Mouse (Mus musculus) embryonic facial prominence, embryonic 11.5 days (tissue): ENCODE measurements around the gene Ceacam20. TPM values are rescaled to one million over a fixed set of nuclear protein-coding genes. Genes with fewer than 3 reads are reported as not detected.

Experiments
- ATAC-seq: fragments of 200-750 bp; cut with Nextera tagmentation; replicated peaks from 2 replicates; pipeline ENCODE4 v1.8.0; 2017; ENCODE audit warnings: low read depth; ENCODE audit not compliant: insufficient number of reproducible peaks, low FRiP score, low TSS enrichment
- DNase-seq: peaks from one replicate; pipeline ENCODE4 v3.0.0-alpha.2; 2015; ENCODE audit warnings: low spot score
- H3K27ac ChIP-seq: fragments of 300-500 bp; sonication (generic); replicated peaks from 2 replicates; pipeline ENCODE4 v1.5.1; 2014; ENCODE audit warnings: mild to moderate bottlenecking, low read depth, low read length, control low read depth
- H3K27me3 ChIP-seq: fragments of 300-500 bp; sonication (generic); 2 replicates; pipeline ENCODE4 v1.6.1; 2014; ENCODE audit warnings: mild to moderate bottlenecking, low read length, moderate library complexity, mixed read lengths; ENCODE audit not compliant: control insufficient read depth, insufficient read depth
- H3K36me3 ChIP-seq: fragments of 300-500 bp; sonication (generic); replicated peaks from 2 replicates; pipeline ENCODE4 v1.6.1; 2014; ENCODE audit warnings: low read depth, mild to moderate bottlenecking, low read length, moderate library complexity, mixed read lengths; ENCODE audit not compliant: control insufficient read depth, insufficient read depth
- H3K4me1 ChIP-seq: fragments of 300-500 bp; sonication (generic); 2 replicates; pipeline ENCODE4 v1.6.1; 2014; ENCODE audit warnings: low read length, mixed read lengths; ENCODE audit not compliant: control insufficient read depth, insufficient read depth
- H3K4me2 ChIP-seq: fragments of 300-500 bp; sonication (generic); 2 replicates; pipeline ENCODE4 v1.6.1; 2014; ENCODE audit warnings: low read depth, mild to moderate bottlenecking, control low read depth, low read length, moderate library complexity
- H3K4me3 ChIP-seq: fragments of 300-500 bp; sonication (generic); 2 replicates; pipeline ENCODE4 v1.5.1; 2014; ENCODE audit warnings: low read depth, low read length, control low read depth
- H3K9ac ChIP-seq: fragments of 300-500 bp; sonication (generic); replicated peaks from 2 replicates; pipeline ENCODE4 v1.6.1; 2014; ENCODE audit warnings: mild to moderate bottlenecking, control low read depth, low read length
- H3K9me3 ChIP-seq: fragments of 300-500 bp; sonication (generic); replicated peaks from 2 replicates; pipeline ENCODE4 v1.6.1; 2016; ENCODE audit warnings: mild to moderate bottlenecking, low read length, inconsistent platforms, mixed read lengths; ENCODE audit not compliant: control insufficient read depth
- WGBS: fragments of 180-500 bp; shearing (Covaris S2); extraction: QIAGEN DNeasy Blood & Tissue Kit; methylation state at CpG from one replicate; pipeline ENCODE4 v1.1.7; 2014; 5-methylcytosine and 5-hydroxymethylcytosine counted together
- polyA plus RNA-seq: library from polyadenylated mRNA; unstranded; fragments of >200 nt; fragmentation: Nextera tagmentation; extraction: Ambion mirVana; gene quantifications from 2 replicates; pipeline ENCODE4 v1.2.1, GENCODE M21; 2014

Ceacam20 gene
- polyA plus RNA-seq, 1 experiment from 2014 or later: not detected

DNA sequence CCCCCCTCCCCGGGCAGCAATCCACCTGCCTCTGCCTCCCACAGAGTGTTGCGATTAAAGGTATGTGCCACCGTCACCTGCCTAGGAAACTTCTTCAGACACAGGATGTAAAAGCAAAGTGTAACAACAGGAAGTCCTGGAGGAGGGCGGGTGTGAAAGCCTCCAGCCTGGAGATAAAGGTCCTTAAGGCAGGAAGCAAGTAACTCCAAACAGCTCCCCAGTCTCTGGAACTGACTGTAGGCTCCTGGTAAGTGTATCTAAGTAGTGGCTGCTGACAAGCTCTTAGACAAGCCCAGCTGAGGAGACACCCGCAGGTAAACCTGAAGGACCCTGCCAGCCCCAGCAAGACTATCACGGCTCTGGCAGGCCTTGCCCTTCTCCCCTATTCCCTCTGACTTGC is 25.0 kb upstream of the Ceacam20 start:
- no peaks in the 10 kb centered on the region for H3K4me1 ChIP-seq
- DNase-seq: no peak
- no peaks in the 10 kb centered on the region for H3K27me3 ChIP-seq
- no peak for ATAC-seq
- H3K9me3 ChIP-seq: no peaks in the 10 kb centered on the region
- H3K4me3 ChIP-seq: no peak overlapping the region
- no peak overlapping the region for H3K27ac ChIP-seq
- H3K9ac ChIP-seq: no peak overlapping the region
- H3K36me3 ChIP-seq: no peaks in the 10 kb centered on the region
- H3K4me2 ChIP-seq: no peak overlapping the region
- 45% methylated on average over 5 of the region's 6 CpGs for WGBS

DNA sequence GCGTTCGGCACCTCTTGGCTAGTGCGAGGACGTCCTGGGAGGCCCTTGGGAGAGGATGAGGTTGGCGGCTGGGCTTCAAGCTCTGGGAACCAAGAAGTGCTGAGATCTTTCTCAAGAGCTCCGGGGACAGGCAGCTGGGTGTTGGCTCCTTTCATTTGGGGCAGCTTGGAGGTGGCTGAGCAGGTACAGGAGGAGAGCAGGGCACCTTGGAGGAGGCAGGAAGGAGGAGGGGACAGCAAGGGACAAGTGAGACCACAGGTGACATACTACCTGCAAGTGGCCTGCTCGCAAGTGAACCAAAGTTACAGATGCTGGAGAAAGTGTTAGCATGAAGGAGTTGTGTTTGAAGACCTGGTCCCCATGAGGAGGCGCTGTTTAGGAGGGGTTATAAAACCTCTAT is 20.5 kb upstream of the Ceacam20 start:
- DNase-seq (no peak), ATAC-seq (no peak)
- Histone ChIP-seq H3K27ac (no peak overlapping the region), H3K4me3 (no peak overlapping the region), H3K9ac (no peak overlapping the region), H3K36me3 (no peaks in the 10 kb centered on the region), H3K4me1 (no peaks in the 10 kb centered on the region), H3K4me2 (no peak overlapping the region), H3K9me3 (no peaks in the 10 kb centered on the region), H3K27me3 (no peaks in the 10 kb centered on the region)
- 89% methylated on average over 8 of the region's 8 CpGs for WGBS

- DNase-seq (no peak), ATAC-seq (no peak)
- H3K4me3 ChIP-seq: no peak overlapping the region
- H3K9me3 ChIP-seq: no peaks in the 10 kb centered on the region
- H3K9ac ChIP-seq: no peak overlapping the region
- H3K36me3 ChIP-seq: no peaks in the 10 kb centered on the region
- no peak overlapping the region for H3K27ac ChIP-seq
- no peak overlapping the region for H3K4me2 ChIP-seq
- H3K27me3 ChIP-seq: no peaks in the 10 kb centered on the region
- H3K4me1 ChIP-seq: no peaks in the 10 kb centered on the region
- WGBS: 90% methylated on average over 5 of the region's 5 CpGs
Measured at GRCm38 (mm10) chr7:19945201-19945600, 20.0 kb upstream of the Ceacam20 start.

DNA sequence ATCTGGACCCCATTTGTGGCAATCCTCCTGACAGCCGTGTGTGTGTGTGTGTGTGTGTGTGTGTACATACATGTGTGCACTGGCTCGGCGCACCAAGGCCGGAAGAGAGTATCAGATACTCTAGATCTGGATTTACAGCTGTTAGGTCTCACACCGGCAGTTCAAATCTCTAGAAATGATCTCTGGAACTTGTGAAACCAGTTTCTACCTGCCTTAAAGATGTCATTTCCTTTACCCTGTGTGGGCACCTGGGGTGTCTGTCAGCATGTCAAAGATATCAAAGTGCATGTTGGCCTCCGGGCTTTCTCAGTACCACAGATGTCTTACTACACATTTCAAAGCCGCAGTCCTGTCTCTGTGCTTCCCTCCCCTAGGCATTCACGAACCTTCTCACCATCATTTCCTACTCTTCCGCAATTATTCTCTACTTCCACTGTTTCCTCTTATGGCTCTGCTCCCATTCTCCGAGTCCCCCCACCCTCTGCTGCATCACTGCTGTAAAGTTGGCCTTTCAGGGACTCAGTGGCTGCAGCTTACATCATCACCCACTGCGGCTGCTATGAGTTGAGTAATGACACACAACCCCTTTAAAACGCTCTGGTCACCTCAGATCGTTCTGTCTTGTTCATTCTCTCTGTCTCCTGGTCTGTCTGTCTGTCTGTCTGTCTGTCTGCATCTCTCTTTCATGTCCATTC is 19.2 kb upstream of the Ceacam20 start:
- Histone ChIP-seq H3K9ac (no peak overlapping the region), H3K36me3 (no peaks in the 10 kb centered on the region), H3K4me3 (no peak overlapping the region), H3K9me3 (no peaks in the 10 kb centered on the region), H3K4me1 (no peaks in the 10 kb centered on the region), H3K27me3 (no peaks in the 10 kb centered on the region), H3K27ac (no peak overlapping the region), H3K4me2 (no peak overlapping the region)
- ATAC-seq (no peak), DNase-seq (no peak)
- 85% methylated on average over 13 of the region's 13 CpGs for WGBS

DNA sequence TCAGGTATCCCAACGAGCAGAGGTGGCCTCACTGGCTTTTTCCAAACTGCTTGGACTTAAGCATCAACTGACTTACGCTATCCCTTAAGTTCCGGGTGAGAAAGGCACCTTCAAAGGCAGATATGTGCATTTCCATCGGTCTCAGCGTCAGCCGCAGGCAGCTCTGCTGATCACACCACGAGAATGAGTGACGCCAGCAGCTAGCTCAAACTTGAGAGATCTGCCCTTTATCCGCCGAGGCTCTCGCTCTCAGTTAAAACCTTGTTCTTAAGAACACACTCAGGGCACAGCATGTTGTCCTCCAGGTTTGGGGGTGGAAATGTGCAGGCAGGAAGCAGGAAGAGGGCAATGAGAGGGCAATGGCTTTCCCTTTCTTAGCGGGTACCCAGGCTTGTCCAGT is 16.3 kb upstream of the Ceacam20 start:
- Histone ChIP-seq H3K4me2 (no peak overlapping the region), H3K9ac (no peak overlapping the region), H3K4me3 (no peak overlapping the region), H3K27ac (no peak overlapping the region), H3K36me3 (no peaks in the 10 kb centered on the region), H3K9me3 (no peaks in the 10 kb centered on the region), H3K4me1 (no peaks in the 10 kb centered on the region), H3K27me3 (no peaks in the 10 kb centered on the region)
- 79% methylated on average over 12 of the region's 12 CpGs for WGBS
- ATAC-seq (no peak), DNase-seq (no peak)

- DNase-seq: no peak
- Histone ChIP-seq H3K4me2 (no peak overlapping the region), H3K27ac (no peak overlapping the region), H3K27me3 (no peaks in the 10 kb centered on the region), H3K4me1 (no peaks in the 10 kb centered on the region), H3K36me3 (no peaks in the 10 kb centered on the region), H3K9me3 (no peaks in the 10 kb centered on the region), H3K4me3 (no peak overlapping the region), H3K9ac (no peak overlapping the region)
- ATAC-seq: no peak
- 51% methylated on average over 10 of the region's 10 CpGs for WGBS
Measured at GRCm38 (mm10) chr7:19949996-19950395, 15.2 kb upstream of the Ceacam20 start.

GRCm38 (mm10) chr7:19950589-19950988 is 14.6 kb upstream of the Ceacam20 start, which contains the start of gene Igsf23:
Igsf23 (minus strand) TSS chr7:19950756.
- H3K27ac ChIP-seq: no peak within 1 kb of the TSS

GRCm38 (mm10) chr7:19952320-19952986 is 12.8 kb upstream of the Ceacam20 start:
- DNase-seq: no peak
- WGBS: 58% methylated on average over 10 of the region's 10 CpGs
- Histone ChIP-seq H3K36me3 (no peaks in the 10 kb centered on the region), H3K4me3 (no peak overlapping the region), H3K9me3 (no peaks in the 10 kb centered on the region), H3K27me3 (no peaks in the 10 kb centered on the region), H3K27ac (no peak overlapping the region), H3K4me2 (no peak overlapping the region), H3K9ac (no peak overlapping the region), H3K4me1 (no peaks in the 10 kb centered on the region)
- no peak for ATAC-seq

More at GRCm38 (mm10) chr7:19950589-19950988, 14.6 kb upstream of the Ceacam20 start, which contains the start of gene Igsf23:
- DNase-seq (no peak), ATAC-seq (peak; percentile 46; the same call in 1 of the 2 replicates)
- H3K4me1 ChIP-seq: no peaks in the 10 kb centered on the region
- H3K27me3 ChIP-seq: no peaks in the 10 kb centered on the region
- WGBS: 49% methylated on average over 9 of the region's 9 CpGs
- no peak within 1 kb of the TSS for H3K4me3 ChIP-seq
- no peaks in the 10 kb centered on the region for H3K36me3 ChIP-seq
- no peak within 1 kb of the TSS for H3K9ac ChIP-seq
- H3K4me2 ChIP-seq: no peak within 1 kb of the TSS
- H3K9me3 ChIP-seq: no peaks in the 10 kb centered on the region
